Mouse (Mus musculus) neural tube, embryonic 10.5 days (tissue): Measurements from ENCODE around the gene Setx.
A peak's percentile ranks its signal among the peaks of the same experiment; 100 is the strongest.

Source experiments
- DNase-seq: peaks from one replicate; pipeline ENCODE4 v3.0.0-alpha.2; 2017; ENCODE audit warnings: low spot score; ENCODE audit errors: extremely low spot score

The Setx gene

GRCm38 (mm10) chr2:29135161-29135560 lies 11.2 kb downstream of the Setx start:
- no peak for DNase-seq

- DNase-seq, result no peak
Measured at GRCm38 (mm10) chr2:29151941-29152340, 28.0 kb downstream of the Setx start.

GRCm38 (mm10) chr2:29168067-29168466 lies 44.1 kb downstream of the Setx start:
- no peak for DNase-seq

- no peak for DNase-seq
Measured at GRCm38 (mm10) chr2:29174887-29175286, 50.9 kb downstream of the Setx start.

- DNase-seq, result no peak
Measured at GRCm38 (mm10) chr2:29179810-29180209, 55.8 kb downstream of the Setx start.

GRCm38 (mm10) chr2:29181111-29181510 lies 57.1 kb downstream of the Setx start:
- DNase-seq, result no peak

- DNase-seq, result no peak
Measured at GRCm38 (mm10) chr2:29183266-29183924, 59.4 kb downstream of the Setx start.

- DNase-seq, result no peak
Measured at GRCm38 (mm10) chr2:29186209-29186608, 62.2 kb downstream of the Setx start.

- no peak for DNase-seq
Measured at GRCm38 (mm10) chr2:29190392-29190791, 66.4 kb downstream of the Setx start.

- DNase-seq, result no peak
Measured at GRCm38 (mm10) chr2:29191216-29192215, 67.5 kb downstream of the Setx start.

GRCm38 (mm10) chr2:29192629-29193278 lies 68.8 kb downstream of the Setx start:
- no peak for DNase-seq

- no peak for DNase-seq
Measured at GRCm38 (mm10) chr2:29193819-29194546, 70.0 kb downstream of the Setx start.

- peak; percentile 91 for DNase-seq
Measured at GRCm38 (mm10) chr2:29194547-29195463, 70.8 kb downstream of the Setx start.

GRCm38 (mm10) chr2:29196844-29197243 lies 72.9 kb downstream of the Setx start:
- no peak for DNase-seq

- no peak for DNase-seq
Measured at GRCm38 (mm10) chr2:29198446-29198845, 74.5 kb downstream of the Setx start.

- DNase-seq, result peak; percentile 65
Measured at GRCm38 (mm10) chr2:29199909-29200308, 75.9 kb downstream of the Setx start.

GRCm38 (mm10) chr2:29201223-29201955 lies 77.4 kb downstream of the Setx start:
- no peak for DNase-seq

- no peak for DNase-seq
Measured at GRCm38 (mm10) chr2:29206156-29206555, 82.2 kb downstream of the Setx start.

GRCm38 (mm10) chr2:29216286-29217012 lies 92.5 kb downstream of the Setx start:
- no peak for DNase-seq
